Mouse (Mus musculus) lung, adult 2 months (tissue): ENCODE measurements around the gene Sipa1l2.

Source experiments
- CTCF ChIP-seq: fragments of 200-500 bp; IDR thresholded peaks from 2 replicates; pipeline ENCODE4 v1.5.1; 2011; ENCODE audit warnings: mild to moderate bottlenecking, low read length, control low read depth; ENCODE audit not compliant: insufficient read depth
- POLR2A ChIP-seq: fragments of 200-500 bp; IDR thresholded peaks from 2 replicates; pipeline ENCODE4 v1.6.1; 2011; ENCODE audit warnings: low read depth, mild to moderate bottlenecking, control low read depth, low read length, borderline replicate concordance; ENCODE audit errors: extremely low read depth

GRCm38 (mm10) chr8:125521087-125521486 lies 48.5 kb downstream of the Sipa1l2 start:
- TF ChIP-seq POLR2A (no peak), CTCF (no peak)
